Mouse (Mus musculus) cerebellum, adult 2 months (tissue): Measurements from ENCODE around the gene Phactr4.

Experiments
- CTCF ChIP-seq: fragments of 200-500 bp; IDR thresholded peaks from 2 replicates; pipeline ENCODE4 v1.5.1; 2011; ENCODE audit warnings: low read depth, mild to moderate bottlenecking, control low read depth, low read length, moderate library complexity, borderline replicate concordance; ENCODE audit not compliant: insufficient read depth
- POLR2A ChIP-seq: fragments of 200-500 bp; IDR thresholded peaks from 2 replicates; pipeline ENCODE4 v1.6.1; 2011; ENCODE audit warnings: low read length, control low read depth, borderline replicate concordance; ENCODE audit not compliant: insufficient read depth

GRCm38 (mm10) chr4:132426021-132426420, 3.7 kb upstream of the Phactr4 start:
- TF ChIP-seq POLR2A, result no peak
- TF ChIP-seq CTCF, result no peak
